Mouse (Mus musculus) embryonic facial prominence, embryonic 14.5 days (tissue): ENCODE results near the gene Ahdc1. TPM values are rescaled to one million over a fixed set of nuclear protein-coding genes. Genes with fewer than 3 reads are reported as not detected.
A peak's percentile ranks its signal among the peaks of the same experiment; 100 is the strongest.

ENCODE experiments used
- ATAC-seq: fragments of 200-750 bp; cut with Nextera tagmentation; 2 replicates; pipeline ENCODE4 v1.8.0; 2017; ENCODE audit warnings: low read depth, moderate number of reproducible peaks, moderate TSS enrichment
- DNase-seq: peaks from one replicate; pipeline ENCODE4 v3.0.0-alpha.2; 2015; ENCODE audit warnings: low spot score
- H3K27ac ChIP-seq: fragments of 300-500 bp; sonication (generic); replicated peaks from 2 replicates; pipeline ENCODE4 v1.5.1; 2014; ENCODE audit warnings: low read depth, mild to moderate bottlenecking, low read length, moderate library complexity
- H3K27me3 ChIP-seq: fragments of 300-500 bp; sonication (generic); replicated peaks from 2 replicates; pipeline ENCODE4 v1.6.1; 2014; ENCODE audit warnings: low read length; ENCODE audit not compliant: control insufficient read depth, insufficient read depth
- H3K36me3 ChIP-seq: fragments of 300-500 bp; sonication (generic); 2 replicates; pipeline ENCODE4 v1.6.1; 2014; ENCODE audit warnings: low read length, mixed read lengths; ENCODE audit not compliant: control insufficient read depth, insufficient read depth
- H3K4me1 ChIP-seq: fragments of 300-500 bp; sonication (generic); 2 replicates; pipeline ENCODE4 v1.6.1; 2014; ENCODE audit warnings: antibody characterized with exemption, low read length; ENCODE audit not compliant: control insufficient read depth, insufficient read depth
- H3K4me2 ChIP-seq: fragments of 300-500 bp; sonication (generic); 2 replicates; pipeline ENCODE4 v1.6.1; 2014; ENCODE audit warnings: low read depth, mild to moderate bottlenecking, low read length, moderate library complexity, mixed read lengths
- H3K4me3 ChIP-seq: fragments of 300-500 bp; sonication (generic); 2 replicates; pipeline ENCODE4 v1.5.1; 2014; ENCODE audit warnings: low read depth, mild to moderate bottlenecking, low read length
- H3K9ac ChIP-seq: fragments of 300-500 bp; sonication (generic); 2 replicates; pipeline ENCODE4 v1.6.1; 2014; ENCODE audit warnings: low read depth, mild to moderate bottlenecking, low read length, moderate library complexity, mixed read lengths
- H3K9me3 ChIP-seq: fragments of 300-500 bp; sonication (generic); 2 replicates; pipeline ENCODE4 v1.6.1; 2016; ENCODE audit warnings: low read length; ENCODE audit not compliant: control insufficient read depth
- WGBS: fragments of 180-500 bp; shearing (Covaris S2); extraction: QIAGEN DNeasy Blood & Tissue Kit; methylation state at CpG from one replicate; pipeline ENCODE4 v1.1.7; 2014; 5-methylcytosine and 5-hydroxymethylcytosine counted together
- polyA plus RNA-seq: library from polyadenylated mRNA; unstranded; fragments of >200 nt; fragmentation: Nextera tagmentation; extraction: Ambion mirVana; gene quantifications from 2 replicates; pipeline ENCODE4 v1.2.1, GENCODE M21; 2014

Ahdc1 gene
- polyA plus RNA-seq, result 11.0 and 11.7 TPM in 2 replicates

GRCm38 (mm10) chr4:133011028-133011820 is at the start of gene Ahdc1:
Gene Ahdc1, plus strand, starts transcription at chr4:133011260.
- Histone ChIP-seq H3K27me3 (peaks cover 9% of the 10 kb centered on the region; the same call in 1 of the 2 replicates), H3K9ac (peak within 1 kb of the TSS; percentile 99), H3K4me3 (peak within 1 kb of the TSS; percentile 97), H3K36me3 (no peaks in the 10 kb centered on the region), H3K4me1 (peaks cover 34% of the 10 kb centered on the region), H3K9me3 (no peaks in the 10 kb centered on the region), H3K4me2 (peak within 1 kb of the TSS; percentile 90), H3K27ac (peak within 1 kb of the TSS; percentile 98)
- ATAC-seq, result peak; percentile 85
- WGBS, result under 1% methylated on average over 62 of the region's 66 CpGs
- peak; percentile 97 for DNase-seq

DNA sequence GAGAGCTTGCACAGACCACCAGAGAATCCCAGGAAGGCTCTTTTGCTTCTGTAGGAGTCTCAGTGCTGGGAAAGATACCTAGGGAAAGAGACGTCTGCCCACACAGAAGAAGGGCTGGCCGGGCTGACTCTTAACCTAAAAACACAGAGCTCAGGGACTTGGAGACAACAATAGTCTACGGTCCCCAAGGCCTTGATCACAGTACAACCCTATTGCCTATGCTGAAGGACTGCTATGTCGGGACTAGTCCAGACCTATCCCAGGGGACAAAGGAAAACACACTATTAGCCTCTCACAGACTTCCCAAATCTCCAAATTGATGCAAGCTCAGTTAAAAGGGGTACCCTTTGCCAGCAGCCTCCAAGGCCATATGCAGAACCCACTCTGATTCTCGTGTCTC is 49.2 kb upstream of the Ahdc1 start:
- Histone ChIP-seq H3K9me3 (no peaks in the 10 kb centered on the region), H3K27me3 (no peaks in the 10 kb centered on the region), H3K4me2 (no peak overlapping the region), H3K4me1 (peaks cover 12% of the 10 kb centered on the region), H3K9ac (no peak overlapping the region), H3K4me3 (no peak overlapping the region), H3K27ac (no peak overlapping the region), H3K36me3 (no peaks in the 10 kb centered on the region)
- ATAC-seq (no peak), DNase-seq (no peak)
- 67% methylated on average over 5 of the region's 5 CpGs for WGBS

- WGBS, result 90% methylated on average over 4 of the region's 4 CpGs
- Histone ChIP-seq H3K4me2 (no peak overlapping the region), H3K27ac (no peak overlapping the region), H3K27me3 (no peaks in the 10 kb centered on the region), H3K4me3 (no peak overlapping the region), H3K9ac (no peak overlapping the region), H3K4me1 (peaks cover 12% of the 10 kb centered on the region), H3K9me3 (no peaks in the 10 kb centered on the region), H3K36me3 (no peaks in the 10 kb centered on the region)
- DNase-seq (no peak), ATAC-seq (no peak)
Observed at GRCm38 (mm10) chr4:132962628-132963027, 48.4 kb upstream of the Ahdc1 start.

GRCm38 (mm10) chr4:132963436-132963835 is 47.6 kb upstream of the Ahdc1 start:
- Histone ChIP-seq H3K4me2 (no peak overlapping the region), H3K36me3 (no peaks in the 10 kb centered on the region), H3K27ac (no peak overlapping the region), H3K9ac (no peak overlapping the region), H3K9me3 (no peaks in the 10 kb centered on the region), H3K4me3 (no peak overlapping the region), H3K27me3 (no peaks in the 10 kb centered on the region), H3K4me1 (peaks cover 15% of the 10 kb centered on the region)
- DNase-seq (no peak), ATAC-seq (no peak)
- 17% methylated on average over 2 of the region's 2 CpGs for WGBS

DNA sequence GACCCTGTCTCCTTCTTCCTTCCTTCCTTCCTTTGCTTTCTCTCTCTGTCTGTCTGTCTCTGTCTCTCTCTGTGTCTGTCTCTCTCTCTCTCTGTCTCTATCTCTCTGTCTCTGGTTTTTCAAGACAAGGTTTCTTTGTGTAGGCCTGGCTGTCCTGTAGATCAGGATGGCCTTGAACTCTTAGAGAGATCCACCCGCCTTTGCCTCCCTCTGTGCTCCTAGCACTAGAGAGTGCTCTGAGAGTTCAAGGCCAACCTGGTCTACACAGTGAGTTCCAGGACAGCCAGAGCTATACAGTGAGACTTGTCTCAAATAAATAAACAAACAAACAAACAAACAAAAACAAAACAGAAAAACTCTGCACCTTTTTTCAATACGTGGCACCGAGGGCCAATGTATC is 47.0 kb upstream of the Ahdc1 start:
- Histone ChIP-seq H3K9ac (no peak overlapping the region), H3K36me3 (no peaks in the 10 kb centered on the region), H3K4me1 (peaks cover 13% of the 10 kb centered on the region), H3K9me3 (no peaks in the 10 kb centered on the region), H3K27me3 (no peaks in the 10 kb centered on the region), H3K4me3 (no peak overlapping the region), H3K4me2 (no peak overlapping the region), H3K27ac (no peak overlapping the region)
- WGBS, result 43% methylated on average over 3 of the region's 3 CpGs
- ATAC-seq (no peak), DNase-seq (no peak)

DNA sequence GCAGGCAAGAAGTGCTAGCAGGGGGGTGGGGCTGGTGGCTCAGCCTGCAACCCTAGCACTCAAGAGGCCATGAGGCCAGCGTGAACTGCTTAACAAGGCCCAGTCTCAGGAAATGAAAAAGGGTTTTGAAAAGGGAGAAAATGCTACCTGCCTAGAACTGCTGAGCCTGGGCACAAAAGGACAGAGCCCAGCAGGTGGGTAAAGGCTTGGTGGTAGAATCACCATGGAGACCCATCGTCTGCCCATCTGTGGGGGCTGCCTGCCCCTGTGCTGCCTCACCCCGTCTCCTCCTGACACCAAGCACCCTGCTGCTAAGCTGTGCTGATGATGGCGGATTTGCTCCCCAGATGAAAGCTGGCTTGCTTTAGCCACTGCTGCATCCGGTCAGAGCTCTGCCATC is 46.6 kb upstream of the Ahdc1 start:
- Histone ChIP-seq H3K9me3 (no peaks in the 10 kb centered on the region), H3K4me2 (no peak overlapping the region), H3K9ac (no peak overlapping the region), H3K27ac (no peak overlapping the region), H3K4me3 (no peak overlapping the region), H3K27me3 (no peaks in the 10 kb centered on the region), H3K36me3 (no peaks in the 10 kb centered on the region), H3K4me1 (peaks cover 9% of the 10 kb centered on the region)
- DNase-seq (no peak), ATAC-seq (no peak)
- WGBS, result 46% methylated on average over 5 of the region's 5 CpGs

- Histone ChIP-seq H3K4me1 (peaks cover 3% of the 10 kb centered on the region; the same call in 1 of the 2 replicates), H3K27ac (no peak overlapping the region), H3K9me3 (no peaks in the 10 kb centered on the region), H3K4me3 (no peak overlapping the region), H3K36me3 (no peaks in the 10 kb centered on the region), H3K9ac (no peak overlapping the region), H3K27me3 (peaks cover 5% of the 10 kb centered on the region; the same call in 1 of the 2 replicates), H3K4me2 (no peak overlapping the region)
- no peak for DNase-seq
- 34% methylated on average over 6 of the region's 6 CpGs for WGBS
- ATAC-seq, result no peak
Observed at GRCm38 (mm10) chr4:132968105-132968938, 42.7 kb upstream of the Ahdc1 start.

DNA sequence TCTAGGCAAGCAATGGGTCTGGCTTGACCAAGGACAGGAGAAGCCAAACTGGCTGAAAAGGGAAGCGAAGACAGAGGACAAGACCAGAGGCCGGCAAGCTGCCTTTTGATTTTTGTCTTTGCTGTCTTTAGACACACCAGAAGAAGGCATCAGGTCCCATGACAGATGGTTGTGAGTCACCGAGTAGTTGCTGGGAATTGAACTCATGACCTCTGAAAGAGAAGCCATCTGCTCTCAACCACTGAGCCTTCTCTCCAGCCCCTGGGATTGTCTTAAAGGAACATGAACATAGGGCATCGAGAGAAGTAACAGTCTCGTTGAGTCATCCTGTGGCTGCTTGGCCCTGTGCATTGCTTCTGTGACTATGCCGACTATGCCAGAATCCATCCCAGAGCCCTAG is 39.5 kb upstream of the Ahdc1 start:
- peaks cover 17% of the 10 kb centered on the region; the same call in 1 of the 2 replicates for H3K27me3 ChIP-seq
- H3K36me3 ChIP-seq, result no peaks in the 10 kb centered on the region

More for the DNA sequence above, 39.5 kb upstream of the Ahdc1 start:
- Histone ChIP-seq H3K9me3 (no peaks in the 10 kb centered on the region), H3K4me2 (no peak overlapping the region), H3K4me1 (peaks cover 18% of the 10 kb centered on the region), H3K27ac (no peak overlapping the region), H3K4me3 (no peak overlapping the region), H3K9ac (no peak overlapping the region)
- ATAC-seq, result no peak
- DNase-seq, result no peak
- WGBS, result 69% methylated on average over 6 of the region's 6 CpGs
